Mouse (Mus musculus) megakaryocyte, embryonic 14.5 days (primary cell): ENCODE data around the gene Pdlim3. TPM values are rescaled to one million over a fixed set of nuclear protein-coding genes. Genes with fewer than 3 reads are reported as not detected.
A peak's percentile ranks its signal among the peaks of the same experiment; 100 is the strongest.
"Not testable (repeated sequence)": the region's sequence is repeated elsewhere in the genome, so short reads cannot be mapped to it uniquely, and the experiment has no call there.

Experiments used
- H3K27me3 ChIP-seq: replicated peaks from 2 replicates; pipeline ENCODE3; 2012; ENCODE audit warnings: inconsistent platforms
- H3K36me3 ChIP-seq: replicated peaks from 2 replicates; pipeline ENCODE3; 2012; ENCODE audit warnings: low read length, inconsistent platforms, mixed read lengths
- H3K4me1 ChIP-seq: 2 replicates; pipeline ENCODE4 v1.6.1; 2012; ENCODE audit warnings: inconsistent platforms
- H3K4me3 ChIP-seq: replicated peaks from 2 replicates; pipeline ENCODE3; 2012; ENCODE audit warnings: moderate library complexity, mild to moderate bottlenecking, inconsistent platforms
- H3K9me3 ChIP-seq: 2 replicates; pipeline ENCODE4 v1.6.1; 2012; ENCODE audit warnings: inconsistent platforms
- FLI1 ChIP-seq: IDR thresholded peaks from 2 replicates; pipeline ENCODE4 v1.6.1; 2012; ENCODE audit warnings: low read length, inconsistent platforms, mixed read lengths
- GATA1 ChIP-seq: IDR thresholded peaks from 3 replicates; pipeline ENCODE4 v1.6.1; 2012; ENCODE audit warnings: mixed read lengths, low read length, inconsistent platforms, borderline replicate concordance
- polyA plus RNA-seq: library from polyadenylated mRNA; stranded (reverse); fragments of >175 nt; gene quantifications from 2 replicates; pipeline ENCODE4 v1.2.3, GENCODE M21; 2012; ENCODE audit warnings: low replicate concordance; ENCODE audit not compliant: insufficient read depth

Gene Pdlim3
- polyA plus RNA-seq, result not detected in 2 replicates

DNA sequence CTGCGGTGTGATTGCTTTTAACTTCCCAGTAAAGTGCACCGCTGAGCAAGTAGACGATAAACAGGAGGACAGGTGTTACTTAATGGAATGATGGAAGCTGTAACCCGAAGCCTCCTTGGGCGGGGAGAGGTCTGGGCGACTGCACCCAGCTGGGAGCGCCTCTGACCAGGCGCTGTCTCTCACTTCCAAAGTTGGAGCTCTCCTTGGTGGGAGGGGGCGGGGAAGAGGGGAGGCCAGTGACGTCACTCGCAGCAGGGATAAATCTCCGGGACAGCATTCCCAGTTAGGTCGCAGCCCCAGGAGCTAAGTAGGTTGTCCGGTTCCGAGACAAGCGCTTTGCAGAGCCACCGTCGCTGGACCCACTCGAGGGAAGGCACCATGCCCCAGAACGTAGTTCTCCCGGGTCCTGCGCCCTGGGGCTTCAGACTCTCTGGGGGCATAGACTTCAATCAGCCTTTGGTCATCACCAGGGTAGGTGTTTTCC lies at the start of gene Pdlim3:
Gene Pdlim3 (plus strand): TSS at position 260 of the 484 bp plus-strand sequence.
- no peak for TF ChIP-seq FLI1
- TF ChIP-seq GATA1, result no peak
- peak within 1 kb of the TSS; percentile 81 for H3K4me3 ChIP-seq
- H3K4me1 ChIP-seq, result peaks cover 7% of the 10 kb centered on the region; the same call in 1 of the 2 replicates
- peaks cover 22% of the 10 kb centered on the region for H3K27me3 ChIP-seq
- no peaks in the 10 kb centered on the region for H3K36me3 ChIP-seq
- H3K9me3 ChIP-seq, result no peaks in the 10 kb centered on the region; the same call in 1 of the 2 replicates

DNA sequence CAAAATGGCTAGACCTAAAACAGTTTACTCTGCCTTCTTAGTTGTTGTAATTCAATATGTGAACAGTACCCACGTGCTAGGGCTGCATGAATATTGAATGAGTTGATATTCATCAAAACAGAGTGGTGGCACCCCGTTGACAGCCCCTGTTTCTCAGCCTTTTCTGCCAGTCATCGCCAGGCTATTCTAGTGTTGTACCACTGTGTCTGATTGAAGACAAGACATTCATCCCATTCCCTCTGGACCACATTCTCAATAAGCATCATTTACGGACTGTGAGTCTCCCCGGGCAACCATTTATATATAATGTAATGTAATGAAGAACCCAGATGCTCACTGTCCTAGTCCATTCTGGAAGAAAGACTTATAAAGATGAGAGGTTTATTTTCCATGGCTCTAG lies 42.0 kb upstream of the Pdlim3 start:
- Histone ChIP-seq H3K36me3 (no peaks in the 10 kb centered on the region), H3K27me3 (no peaks in the 10 kb centered on the region), H3K4me3 (no peak overlapping the region), H3K9me3 (peaks cover 4% of the 10 kb centered on the region; the same call in 1 of the 2 replicates), H3K4me1 (no peaks in the 10 kb centered on the region)
- TF ChIP-seq GATA1, result no peak
- no peak for TF ChIP-seq FLI1

DNA sequence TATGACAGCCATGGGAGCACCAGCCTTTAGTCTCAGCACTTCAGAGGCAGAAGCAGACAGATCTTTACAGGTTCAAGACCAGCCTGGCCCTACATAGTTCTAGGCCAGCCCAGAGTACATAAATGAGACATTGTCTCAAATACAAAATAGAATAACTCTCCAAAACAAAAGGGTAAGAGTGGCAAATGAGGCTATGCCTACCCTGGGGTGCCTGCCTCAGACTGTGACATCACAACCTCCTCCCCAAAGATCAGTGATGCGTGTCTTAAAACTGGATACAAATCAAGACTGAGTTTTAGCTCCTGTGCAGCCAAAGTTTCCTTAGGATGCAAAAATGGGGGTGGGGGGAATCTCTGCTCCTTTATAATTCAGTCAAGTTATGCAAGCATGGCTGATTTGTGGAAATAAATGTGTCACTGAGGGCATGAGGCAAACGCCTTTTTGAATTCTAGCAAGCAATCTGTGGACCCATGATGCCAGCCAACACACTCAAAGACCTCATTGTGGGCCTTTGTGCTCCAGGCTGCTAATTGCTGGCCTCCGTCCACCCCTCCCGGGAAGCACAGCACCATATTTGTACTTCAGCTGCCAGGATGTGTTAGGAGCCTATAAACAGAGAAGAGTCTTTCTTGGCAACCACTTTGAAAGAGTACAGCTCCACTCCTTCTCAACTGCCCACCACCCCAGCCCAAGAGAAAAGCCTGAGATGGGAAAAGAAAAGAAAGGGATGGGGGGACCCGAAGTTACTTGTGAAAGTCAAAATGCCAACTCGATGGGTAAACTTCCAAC lies 41.0 kb upstream of the Pdlim3 start:
- no peaks in the 10 kb centered on the region for H3K4me1 ChIP-seq
- H3K36me3 ChIP-seq, result no peaks in the 10 kb centered on the region
- no peak for TF ChIP-seq FLI1
- no peak for TF ChIP-seq GATA1
- no peak overlapping the region for H3K4me3 ChIP-seq
- no peaks in the 10 kb centered on the region for H3K27me3 ChIP-seq
- H3K9me3 ChIP-seq, result peaks cover 4% of the 10 kb centered on the region; the same call in 1 of the 2 replicates

DNA sequence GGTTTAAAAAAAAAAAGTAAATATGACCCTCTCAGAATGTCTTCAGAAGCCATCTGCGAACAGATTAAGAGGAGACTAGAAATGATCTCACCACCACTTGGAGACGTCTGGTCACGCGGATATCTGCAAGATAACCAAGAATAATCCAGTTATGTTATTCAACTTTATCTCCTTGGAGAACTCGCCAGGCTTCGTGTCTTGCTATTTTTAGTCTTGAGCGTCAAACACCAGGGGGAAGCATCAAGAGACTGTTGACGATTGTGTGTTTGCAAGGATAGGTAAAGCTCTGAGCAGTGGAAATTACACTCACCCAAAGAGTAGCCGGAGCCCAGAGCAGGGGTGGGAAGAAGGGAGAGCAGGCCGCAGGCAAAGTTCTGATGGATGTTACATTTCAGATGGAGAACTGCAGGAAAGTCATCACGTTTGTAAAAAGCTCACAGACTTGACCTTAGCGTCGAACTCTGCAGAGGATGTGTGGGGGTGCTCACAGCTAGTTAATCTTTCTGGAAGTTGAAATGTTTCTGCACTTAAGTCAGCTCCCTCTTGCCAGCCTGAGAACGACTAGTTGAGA lies 40.3 kb upstream of the Pdlim3 start:
- TF ChIP-seq GATA1 (no peak), FLI1 (no peak)
- peaks cover 4% of the 10 kb centered on the region; the same call in 1 of the 2 replicates for H3K9me3 ChIP-seq
- H3K4me3 ChIP-seq, result no peak overlapping the region
- no peaks in the 10 kb centered on the region for H3K36me3 ChIP-seq
- H3K4me1 ChIP-seq, result no peaks in the 10 kb centered on the region
- H3K27me3 ChIP-seq, result no peaks in the 10 kb centered on the region

DNA sequence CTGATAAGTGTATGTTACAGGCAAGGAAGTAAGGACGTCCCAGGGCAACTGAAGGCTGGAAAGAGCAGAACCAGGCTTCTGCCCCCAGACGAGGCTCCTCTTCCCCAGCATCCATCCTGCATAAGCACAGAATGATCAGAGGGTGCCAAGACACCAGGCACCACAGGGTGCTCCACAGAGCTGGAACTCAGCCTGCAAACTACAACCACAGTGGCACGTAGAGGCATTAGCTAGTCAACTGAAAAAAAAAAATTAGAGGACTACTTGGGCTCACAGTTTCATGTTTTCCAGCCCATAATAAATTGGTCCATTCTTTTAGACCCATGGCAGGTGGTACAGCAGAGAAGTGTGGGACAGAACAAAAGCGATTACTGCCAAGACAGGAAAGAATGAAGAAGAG lies 39.4 kb upstream of the Pdlim3 start:
- Histone ChIP-seq H3K4me1 (no peaks in the 10 kb centered on the region), H3K27me3 (no peaks in the 10 kb centered on the region), H3K4me3 (no peak overlapping the region), H3K9me3 (peaks cover 4% of the 10 kb centered on the region; the same call in 1 of the 2 replicates), H3K36me3 (no peaks in the 10 kb centered on the region)
- no peak for TF ChIP-seq GATA1
- no peak for TF ChIP-seq FLI1

DNA sequence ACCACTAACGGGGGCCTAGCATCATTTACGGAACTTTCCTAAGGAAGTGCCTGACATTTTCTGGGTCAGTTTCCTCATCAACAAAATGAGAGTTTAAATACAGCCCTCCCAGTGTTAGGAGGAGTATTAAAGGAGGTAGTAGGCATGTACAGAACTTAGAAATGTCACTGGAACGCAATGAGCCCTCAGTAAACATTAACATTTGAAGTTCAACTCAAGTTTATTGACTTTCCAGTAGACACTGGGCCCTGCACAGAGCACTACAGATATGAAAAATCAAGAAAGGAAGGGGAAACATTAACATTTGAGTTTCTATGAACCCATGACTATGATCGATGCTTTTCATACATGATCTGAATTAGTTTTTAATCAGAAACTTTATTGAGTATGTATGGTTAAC lies 30.1 kb upstream of the Pdlim3 start:
- Histone ChIP-seq H3K4me3 (no peak overlapping the region), H3K9me3 (0 out of 2 replicates have a peak, but pooled peaks cover 5% of the 10 kb centered on the region)
- TF ChIP-seq FLI1, result no peak

DNA sequence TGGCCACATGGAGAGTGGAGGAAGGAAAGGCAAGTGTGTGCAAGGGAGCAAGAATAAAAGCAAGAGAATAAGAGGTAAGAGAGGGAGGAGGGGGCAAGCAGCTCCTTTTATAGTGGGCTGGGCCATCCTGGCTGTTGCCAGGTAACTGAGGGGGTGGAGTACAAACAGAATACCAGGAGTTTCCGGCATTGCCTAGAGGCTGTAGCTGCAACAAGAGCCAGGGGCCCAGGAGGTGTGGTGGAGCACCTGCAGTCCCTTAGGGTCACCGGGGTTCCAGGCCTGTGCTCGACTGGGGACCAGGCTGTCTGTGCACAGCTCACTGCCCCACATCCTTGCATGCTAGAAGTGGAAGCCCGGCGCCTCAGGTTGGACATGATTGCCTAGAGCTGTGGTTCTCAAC lies 27.5 kb upstream of the Pdlim3 start:
- Histone ChIP-seq H3K4me3 (no peak overlapping the region), H3K9me3 (0 out of 2 replicates have a peak, but pooled peaks cover 5% of the 10 kb centered on the region), H3K4me1 (no peaks in the 10 kb centered on the region), H3K27me3 (no peaks in the 10 kb centered on the region), H3K36me3 (no peaks in the 10 kb centered on the region)
- TF ChIP-seq GATA1 (no peak), FLI1 (no peak)

More for the DNA sequence above, 30.1 kb upstream of the Pdlim3 start:
- Histone ChIP-seq H3K36me3 (no peaks in the 10 kb centered on the region), H3K27me3 (no peaks in the 10 kb centered on the region), H3K4me1 (no peaks in the 10 kb centered on the region)

DNA sequence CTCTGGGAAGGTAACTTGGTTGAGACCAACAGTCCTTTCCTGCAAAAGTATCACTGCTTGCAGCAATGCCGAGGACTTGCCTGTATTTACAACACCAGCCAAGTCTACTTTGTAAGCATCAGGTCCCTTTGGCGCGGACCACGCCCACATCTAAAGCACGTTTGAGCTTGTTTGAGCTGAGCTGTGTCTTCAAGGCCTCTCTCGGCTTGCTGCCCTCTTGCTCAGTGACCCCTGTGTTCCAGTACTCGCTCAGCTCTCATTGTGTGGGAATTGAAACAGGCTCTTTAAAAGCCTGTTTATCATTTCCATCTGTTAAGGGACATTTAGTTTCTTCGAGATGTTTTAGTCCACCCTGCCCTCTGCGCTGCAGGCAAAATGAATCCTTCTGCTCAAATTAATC lies 26.9 kb upstream of the Pdlim3 start:
- Histone ChIP-seq H3K4me1 (no peaks in the 10 kb centered on the region), H3K27me3 (no peaks in the 10 kb centered on the region), H3K9me3 (0 out of 2 replicates have a peak, but pooled peaks cover 5% of the 10 kb centered on the region), H3K36me3 (no peaks in the 10 kb centered on the region), H3K4me3 (no peak overlapping the region)
- no peak for TF ChIP-seq GATA1
- TF ChIP-seq FLI1, result no peak

DNA sequence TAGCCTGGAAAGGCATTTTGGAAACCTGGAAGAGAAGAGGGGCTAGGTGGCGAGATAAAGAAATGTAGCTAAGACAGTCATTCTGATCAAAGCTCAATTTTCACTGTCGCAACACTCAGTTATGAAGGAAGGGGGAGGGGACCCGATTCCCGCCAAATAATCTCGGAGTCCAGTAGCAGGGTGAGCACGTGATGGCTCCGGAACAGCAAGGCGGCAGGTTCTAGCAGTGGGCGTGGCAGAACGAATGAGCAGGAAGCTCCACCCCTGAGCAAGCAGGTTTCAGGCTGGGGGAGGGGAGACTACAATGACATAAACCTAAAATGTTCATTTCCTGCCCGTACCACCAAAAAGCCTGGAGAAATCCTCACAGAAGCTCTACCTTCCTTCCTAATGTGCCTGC lies 13.7 kb upstream of the Pdlim3 start:
- H3K4me1 ChIP-seq, H3K27me3 ChIP-seq, H3K4me3 ChIP-seq, H3K9me3 ChIP-seq, H3K36me3 ChIP-seq: not testable (repeated sequence)

DNA sequence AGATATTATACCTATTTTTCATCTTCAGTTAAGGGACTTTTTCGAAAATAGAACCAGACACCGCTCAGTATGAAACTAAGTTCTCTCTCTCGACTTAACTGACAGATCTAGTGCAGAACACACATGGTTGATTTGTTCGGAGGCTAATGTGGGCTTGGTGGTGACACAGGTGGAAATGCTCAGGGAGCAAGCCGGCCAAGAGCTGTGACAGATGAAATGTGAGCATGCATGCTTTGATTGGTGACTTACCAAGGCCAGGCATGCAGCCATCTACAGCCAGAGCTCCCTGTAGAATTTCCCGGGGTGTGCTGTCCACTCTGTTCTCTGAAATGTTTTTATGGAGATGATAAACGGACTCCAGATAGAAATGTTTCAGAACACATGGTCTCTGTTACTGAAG lies 13.2 kb upstream of the Pdlim3 start:
- H3K4me3 ChIP-seq, result no peak overlapping the region
- no peaks in the 10 kb centered on the region for H3K36me3 ChIP-seq
- H3K9me3 ChIP-seq, result no peaks in the 10 kb centered on the region
- no peaks in the 10 kb centered on the region for H3K4me1 ChIP-seq
- H3K27me3 ChIP-seq, result no peaks in the 10 kb centered on the region
- TF ChIP-seq GATA1 (no peak), FLI1 (no peak)
